Mouse (Mus musculus) forebrain, embryonic 13.5 days (tissue): ENCODE measurements around the gene Alox5. TPM values are rescaled to one million over a fixed set of nuclear protein-coding genes. Genes with fewer than 3 reads are reported as not detected.

Experiments
- ATAC-seq: fragments of 200-750 bp; cut with Nextera tagmentation; 2 replicates; pipeline ENCODE4 v1.8.0; 2017
- H3K27ac ChIP-seq: fragments of 300-500 bp; sonication (generic); 2 replicates; pipeline ENCODE4 v1.5.1; 2015; ENCODE audit warnings: inconsistent platforms, mild to moderate bottlenecking, moderate library complexity
- H3K27me3 ChIP-seq: fragments of 300-500 bp; sonication (generic); 2 replicates; pipeline ENCODE4 v1.6.1; 2015; ENCODE audit warnings: mild to moderate bottlenecking, inconsistent platforms
- H3K36me3 ChIP-seq: fragments of 300-500 bp; sonication (generic); 2 replicates; pipeline ENCODE4 v1.6.1; 2015; ENCODE audit warnings: mild to moderate bottlenecking, inconsistent platforms; ENCODE audit not compliant: poor library complexity, severe bottlenecking
- H3K4me1 ChIP-seq: fragments of 300-500 bp; sonication (generic); 2 replicates; pipeline ENCODE4 v1.6.1; 2015; ENCODE audit warnings: inconsistent platforms
- H3K4me2 ChIP-seq: fragments of 300-500 bp; sonication (generic); 2 replicates; pipeline ENCODE4 v1.6.1; 2015; ENCODE audit warnings: inconsistent platforms, mild to moderate bottlenecking, moderate library complexity
- H3K4me3 ChIP-seq: fragments of 300-500 bp; sonication (generic); 2 replicates; pipeline ENCODE4 v1.5.1; 2015; ENCODE audit warnings: mild to moderate bottlenecking, inconsistent platforms
- H3K9ac ChIP-seq: fragments of 300-500 bp; sonication (generic); 2 replicates; pipeline ENCODE4 v1.6.1; 2015; ENCODE audit warnings: mild to moderate bottlenecking, inconsistent platforms
- H3K9me3 ChIP-seq: fragments of 300-500 bp; sonication (generic); replicated peaks from 2 replicates; pipeline ENCODE4 v1.6.1; 2016; ENCODE audit warnings: inconsistent platforms
- WGBS: fragments of 180-500 bp; shearing (Covaris S2); methylation state at CpG from one replicate; pipeline ENCODE4 v1.1.7; 2015; 5-methylcytosine and 5-hydroxymethylcytosine counted together
- polyA plus RNA-seq: library from polyadenylated mRNA; unstranded; fragments of >200 nt; fragmentation: Nextera tagmentation; extraction: Ambion mirVana; gene quantifications from 2 replicates; pipeline ENCODE4 v1.2.1, GENCODE M21; 2015

The Alox5 gene
- polyA plus RNA-seq, 1 experiment from 2014 or later, result 0.17 TPM

DNA sequence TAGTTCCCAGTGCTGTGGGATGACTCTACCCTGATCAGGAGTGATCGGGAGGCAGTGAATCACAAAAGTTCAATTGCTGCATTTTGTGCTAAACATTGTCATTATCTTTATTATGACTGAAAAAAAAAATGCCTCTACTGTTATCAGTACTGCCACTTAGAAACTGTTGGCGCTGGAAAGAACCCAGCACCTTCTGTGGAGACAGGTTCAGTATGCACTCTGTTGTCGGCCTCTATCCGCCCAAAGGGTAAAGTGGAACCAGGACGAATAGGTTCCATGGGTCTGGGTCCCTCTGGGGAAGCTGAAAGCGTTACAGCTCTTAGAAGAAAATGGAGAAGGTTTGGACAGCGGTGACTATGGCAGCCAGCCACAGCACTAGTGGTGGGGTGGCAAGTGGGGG is 82.1 kb downstream of the Alox5 start:
- Histone ChIP-seq H3K4me3 (no peak overlapping the region), H3K9me3 (no peaks in the 10 kb centered on the region), H3K27me3 (no peaks in the 10 kb centered on the region), H3K4me1 (peaks cover 10% of the 10 kb centered on the region), H3K27ac (no peak overlapping the region), H3K36me3 (no peaks in the 10 kb centered on the region), H3K4me2 (no peak overlapping the region), H3K9ac (no peak overlapping the region)
- WGBS, result 93% methylated on average over 7 of the region's 7 CpGs
- ATAC-seq, result no peak

DNA sequence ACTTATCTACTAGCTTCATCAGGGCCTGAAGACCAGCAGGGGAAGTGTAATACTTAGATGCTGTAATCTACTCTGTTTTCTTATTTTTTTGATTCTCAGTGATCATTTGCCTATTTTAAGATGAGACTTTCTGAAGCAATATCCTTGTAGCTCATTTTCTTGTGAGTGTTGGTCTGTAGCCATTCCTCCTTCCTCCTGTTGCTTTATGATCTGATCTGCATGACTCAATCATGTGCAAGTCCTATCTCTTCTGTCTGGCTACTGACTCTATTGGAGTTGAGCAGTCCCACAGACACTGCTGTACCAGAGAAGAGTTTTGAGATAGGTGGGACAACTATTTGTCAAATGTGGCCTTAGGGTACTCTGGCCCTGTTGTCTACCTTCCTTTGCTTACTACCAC is 86.4 kb downstream of the Alox5 start:
- no peak for ATAC-seq
- H3K9ac ChIP-seq, result no peak overlapping the region
- no peak overlapping the region for H3K4me2 ChIP-seq
- no peaks in the 10 kb centered on the region; the same call in 1 of the 2 replicates for H3K4me1 ChIP-seq
- no peaks in the 10 kb centered on the region for H3K36me3 ChIP-seq
- no peak overlapping the region for H3K27ac ChIP-seq
- H3K4me3 ChIP-seq, result no peak overlapping the region
- H3K9me3 ChIP-seq, result no peaks in the 10 kb centered on the region
- no peaks in the 10 kb centered on the region for H3K27me3 ChIP-seq

DNA sequence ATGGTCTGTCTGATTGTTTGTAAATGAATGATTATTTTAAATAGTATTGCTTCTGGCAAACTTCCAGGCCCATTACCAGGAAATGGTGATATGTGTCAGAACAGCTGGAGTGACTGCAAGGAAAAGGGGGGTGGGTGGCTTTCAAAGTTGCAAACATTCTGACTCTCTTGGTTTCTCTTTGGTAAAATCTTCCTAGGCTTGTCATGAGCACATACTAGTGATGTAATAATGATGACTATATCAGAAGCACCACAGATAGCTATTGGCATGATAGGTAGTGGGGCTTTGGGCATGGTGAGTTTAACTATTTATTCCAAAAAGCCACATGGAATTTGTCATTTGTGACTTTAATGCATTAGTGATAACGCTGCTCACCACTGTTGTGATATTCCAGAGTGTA is 86.8 kb downstream of the Alox5 start:
- no peaks in the 10 kb centered on the region; the same call in 1 of the 2 replicates for H3K4me1 ChIP-seq

DNA sequence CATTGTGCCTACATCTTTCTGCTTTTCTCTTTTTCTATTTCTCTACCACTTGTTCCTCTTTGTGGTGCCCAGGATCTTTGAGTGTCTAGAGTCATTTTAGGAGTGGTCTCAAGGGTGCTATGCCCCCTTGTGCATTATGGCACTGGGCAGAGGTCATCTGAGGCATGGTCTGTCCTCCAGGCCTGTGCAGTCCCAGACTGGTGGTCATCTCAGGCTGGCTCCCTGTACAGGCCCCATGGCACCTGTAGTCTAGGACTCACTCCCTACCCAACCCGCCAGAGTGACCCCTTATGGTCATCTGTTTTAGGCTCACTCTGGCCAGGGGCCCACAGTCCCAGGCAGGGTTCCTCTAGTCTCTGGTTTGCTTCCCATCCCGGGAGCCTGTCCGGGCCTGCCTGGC is 89.5 kb downstream of the Alox5 start:
- Histone ChIP-seq H3K27ac (no peak overlapping the region), H3K36me3 (no peaks in the 10 kb centered on the region), H3K9me3 (no peaks in the 10 kb centered on the region), H3K4me3 (no peak overlapping the region), H3K4me1 (no peaks in the 10 kb centered on the region; the same call in 1 of the 2 replicates), H3K9ac (no peak overlapping the region), H3K27me3 (no peaks in the 10 kb centered on the region), H3K4me2 (no peak overlapping the region)
- 88% methylated on average over 3 of the region's 3 CpGs for WGBS
- no peak for ATAC-seq

More for the DNA sequence above, 86.8 kb downstream of the Alox5 start:
- no peak overlapping the region for H3K4me2 ChIP-seq
- no peaks in the 10 kb centered on the region for H3K9me3 ChIP-seq
- no peaks in the 10 kb centered on the region for H3K27me3 ChIP-seq
- no peak overlapping the region for H3K4me3 ChIP-seq
- WGBS, result 98% methylated on average over 1 of the region's 1 CpGs
- H3K9ac ChIP-seq, result no peak overlapping the region
- H3K36me3 ChIP-seq, result no peaks in the 10 kb centered on the region
- no peak for ATAC-seq
- H3K27ac ChIP-seq, result no peak overlapping the region

DNA sequence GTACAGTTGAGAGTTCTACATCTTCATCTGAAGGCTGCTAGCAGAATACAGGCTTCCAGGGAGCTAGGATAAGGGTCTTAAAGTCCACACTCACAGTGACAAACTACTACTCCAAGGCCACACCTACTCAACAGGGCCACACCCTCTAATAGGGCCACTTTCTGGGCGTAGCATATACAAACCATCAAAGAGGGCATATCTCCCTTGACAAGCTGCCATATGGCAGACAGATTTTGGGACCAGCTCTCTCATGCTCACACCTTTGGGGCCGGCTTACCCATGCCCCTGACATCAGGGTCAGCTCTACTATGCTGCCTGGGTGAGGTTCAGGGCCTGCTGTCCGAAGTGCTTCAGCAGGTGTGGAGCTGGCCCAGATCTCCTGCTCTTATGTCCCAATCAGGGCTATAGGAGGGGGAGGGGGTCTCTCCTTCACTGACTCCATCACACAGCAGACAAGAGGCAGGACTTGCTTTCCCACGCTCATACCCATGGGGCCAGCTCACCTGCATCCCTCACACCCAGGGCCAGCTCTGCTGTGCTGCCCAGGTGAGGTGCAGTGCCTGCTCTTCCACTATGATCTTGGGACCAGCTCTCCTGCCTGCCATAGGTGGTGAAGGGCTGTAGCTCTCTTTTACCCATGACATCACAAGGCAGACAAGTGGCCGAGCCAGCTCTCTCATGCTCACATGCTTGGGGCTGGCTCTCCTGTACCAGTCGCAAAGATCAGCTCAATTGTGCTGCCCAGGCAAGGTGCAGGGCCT is 90.6 kb downstream of the Alox5 start:
- Histone ChIP-seq H3K27me3 (no peaks in the 10 kb centered on the region), H3K9me3 (no peaks in the 10 kb centered on the region), H3K4me1 (no peaks in the 10 kb centered on the region; the same call in 1 of the 2 replicates), H3K4me3 (no peak overlapping the region), H3K27ac (no peak overlapping the region), H3K36me3 (no peaks in the 10 kb centered on the region), H3K4me2 (no peak overlapping the region), H3K9ac (no peak overlapping the region)
- WGBS, result 89% methylated on average over 6 of the region's 6 CpGs
- ATAC-seq, result no peak

DNA sequence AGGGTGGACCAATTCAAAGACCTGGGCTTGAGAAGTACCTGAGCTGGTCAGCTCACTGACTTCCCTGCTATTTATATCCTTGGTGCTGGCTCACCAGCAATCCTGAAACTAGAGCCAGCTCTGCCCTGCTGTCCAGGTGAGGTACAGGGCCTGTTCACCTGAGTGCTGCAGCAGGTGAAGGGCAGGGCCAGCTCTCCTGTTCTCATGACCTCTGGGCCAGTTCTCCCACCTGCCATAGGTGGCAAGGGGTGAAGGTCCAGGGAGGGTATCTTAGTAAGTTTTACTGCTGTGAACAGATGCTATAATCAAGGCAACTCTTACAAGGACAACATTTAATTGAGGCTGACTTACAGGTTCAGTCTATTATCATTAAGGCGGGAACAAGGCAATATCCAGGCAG is 91.2 kb downstream of the Alox5 start:
- H3K27ac ChIP-seq, result no peak overlapping the region
- no peaks in the 10 kb centered on the region for H3K36me3 ChIP-seq
- WGBS, result 87% methylated on average over 1 of the region's 1 CpGs
- no peaks in the 10 kb centered on the region; the same call in 1 of the 2 replicates for H3K4me1 ChIP-seq
- ATAC-seq, result no peak
- H3K9me3 ChIP-seq, result no peaks in the 10 kb centered on the region
- H3K27me3 ChIP-seq, result no peaks in the 10 kb centered on the region
- no peak overlapping the region for H3K4me2 ChIP-seq
- H3K9ac ChIP-seq, result no peak overlapping the region
- H3K4me3 ChIP-seq, result no peak overlapping the region

DNA sequence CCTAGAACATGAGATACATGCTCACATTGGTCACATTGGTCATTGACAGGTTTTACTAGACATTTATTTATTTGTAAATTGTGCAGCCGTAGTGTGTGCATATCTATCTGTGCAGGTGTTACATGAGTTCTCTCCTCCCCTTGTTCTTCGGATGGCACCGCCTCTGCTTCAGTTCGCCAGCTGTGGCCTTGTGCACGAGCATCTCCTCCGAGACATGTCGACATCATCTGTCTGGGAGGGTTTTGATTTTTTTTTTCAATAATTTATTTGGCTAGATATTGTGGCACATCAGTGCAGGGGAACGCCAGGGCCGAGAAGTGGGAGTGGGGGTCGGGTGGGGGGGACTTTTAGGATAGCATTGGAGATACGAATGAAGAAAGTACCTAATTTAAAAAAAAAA is 93.0 kb downstream of the Alox5 start:
- 87% methylated on average over 11 of the region's 11 CpGs for WGBS
- Histone ChIP-seq H3K36me3 (no peaks in the 10 kb centered on the region), H3K4me1 (no peaks in the 10 kb centered on the region), H3K27me3 (no peaks in the 10 kb centered on the region), H3K27ac (no peak overlapping the region), H3K9me3 (no peaks in the 10 kb centered on the region), H3K9ac (no peak overlapping the region), H3K4me3 (no peak overlapping the region), H3K4me2 (no peak overlapping the region)
- ATAC-seq, result no peak

DNA sequence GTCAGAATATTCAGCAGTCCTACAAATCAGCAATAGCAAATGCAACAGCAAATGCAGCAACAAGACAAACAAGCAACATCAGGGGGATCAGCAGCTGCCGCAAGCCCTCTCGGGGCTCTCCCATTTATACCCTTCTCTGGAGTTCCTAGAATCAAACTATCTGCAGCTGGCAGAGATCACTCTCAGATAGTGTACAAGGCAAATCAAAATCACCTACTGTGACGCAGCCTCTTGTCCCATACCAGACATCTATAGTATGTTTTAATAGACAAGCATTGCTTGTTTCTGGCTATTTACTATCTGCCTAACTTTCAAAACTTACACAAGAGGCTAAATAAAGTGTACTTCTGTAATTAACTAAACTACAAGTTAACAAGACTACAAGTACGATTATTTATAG is 99.0 kb downstream of the Alox5 start:
- Histone ChIP-seq H3K36me3 (no peaks in the 10 kb centered on the region), H3K27me3 (no peaks in the 10 kb centered on the region), H3K4me1 (no peaks in the 10 kb centered on the region), H3K27ac (no peak overlapping the region), H3K4me3 (no peak overlapping the region), H3K9me3 (no peaks in the 10 kb centered on the region), H3K4me2 (no peak overlapping the region), H3K9ac (no peak overlapping the region)
- 93% methylated on average over 4 of the region's 4 CpGs for WGBS
- ATAC-seq, result no peak

DNA sequence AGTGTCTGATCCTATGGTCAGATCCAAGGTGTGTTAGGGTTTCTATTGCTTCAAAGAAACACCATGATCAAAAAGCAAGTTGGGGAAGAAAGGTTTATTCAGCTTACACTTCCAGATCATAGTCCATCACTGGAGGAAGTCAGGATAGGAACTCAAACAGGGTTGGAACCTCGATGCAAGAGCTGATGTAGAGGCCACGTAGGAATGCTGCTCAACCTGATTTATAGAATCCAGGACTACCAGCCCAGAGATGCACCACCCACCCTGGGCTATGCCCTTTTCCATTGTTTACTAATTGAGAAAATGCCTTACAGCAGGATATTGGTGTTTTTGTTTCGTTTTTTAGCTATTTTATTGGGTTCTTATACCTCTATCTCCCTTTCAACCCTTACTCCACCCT is 99.5 kb downstream of the Alox5 start:
- no peak overlapping the region for H3K9ac ChIP-seq
- no peak overlapping the region for H3K27ac ChIP-seq
- ATAC-seq, result no peak
- WGBS, result 90% methylated on average over 3 of the region's 3 CpGs
- H3K4me3 ChIP-seq, result no peak overlapping the region
- H3K9me3 ChIP-seq, result no peaks in the 10 kb centered on the region
- H3K4me1 ChIP-seq, result no peaks in the 10 kb centered on the region
- H3K36me3 ChIP-seq, result no peaks in the 10 kb centered on the region
- no peaks in the 10 kb centered on the region for H3K27me3 ChIP-seq
- H3K4me2 ChIP-seq, result no peak overlapping the region

Other genes starting within 250 kb of the Alox5 start
- 10.1 and 10.4 TPM in 2 replicates for gene Zfand4, start 197.0 kb downstream of the Alox5 start, polyA plus RNA-seq
- gene March8, start 123.2 kb downstream of the Alox5 start, polyA plus RNA-seq, result 40.7 and 49.3 TPM in 2 replicates
- gene Olfr211, start 27.9 kb upstream of the Alox5 start, polyA plus RNA-seq, result not detected in 2 replicates
- not detected in 2 replicates for gene Olfr212, start 45.3 kb upstream of the Alox5 start, polyA plus RNA-seq
- gene Olfr213, start 77.3 kb upstream of the Alox5 start, polyA plus RNA-seq, result not detected in 2 replicates
- 0.53 and 0.78 TPM in 2 replicates for gene Gm5580, start 90.0 kb upstream of the Alox5 start, polyA plus RNA-seq
- gene Olfr214, start 93.1 kb upstream of the Alox5 start, polyA plus RNA-seq, result not detected in 2 replicates
- not detected in 2 replicates for gene Olfr215, start 123.0 kb upstream of the Alox5 start, polyA plus RNA-seq
- gene Zfp422, start 167.8 kb upstream of the Alox5 start, polyA plus RNA-seq, result 287 and 299 TPM in 2 replicates
- 3.9 and 4.1 TPM in 2 replicates for gene Depp1, start 189.4 kb upstream of the Alox5 start, polyA plus RNA-seq
- gene Rassf4, start 212.8 kb upstream of the Alox5 start, polyA plus RNA-seq, result 12.8 and 17.4 TPM in 2 replicates